Mouse (Mus musculus): ENCODE results near the gene Itgb5. TPM values are rescaled to one million over a fixed set of nuclear protein-coding genes. Genes with fewer than 3 reads are reported as not detected.
A peak's percentile ranks its signal among the peaks of the same experiment; 100 is the strongest.

The Itgb5 gene
- polyA plus RNA-seq, 2 experiments = 108 to 117 TPM

GRCm38 (mm10) chr16:33859380-33859779, 29.9 kb downstream of the Itgb5 start:
- H3K9ac ChIP-seq (ENCODE audit: low read depth, low read length, severe bottlenecking) = no peak overlapping the region
- H3K4me3 ChIP-seq (replicated peaks; ENCODE audit: low read length) = no peak overlapping the region
- WGBS = 53% methylated on average over 5 of the region's 5 CpGs
- ATAC-seq (ENCODE audit: low FRiP score, low read depth) = no peak
- H3K36me3 ChIP-seq (ENCODE audit: control insufficient read depth, insufficient read depth, low read length) = no peaks in the 10 kb centered on the region
- no peak for DNase-seq (ENCODE audit: low spot score)
- no peak overlapping the region for H3K27ac ChIP-seq (replicated peaks; ENCODE audit: low read depth, low read length)
- H3K9me3 ChIP-seq (ENCODE audit: control insufficient read depth, low read length) = no peaks in the 10 kb centered on the region
- H3K4me2 ChIP-seq (replicated peaks; ENCODE audit: low read depth, low read length, severe bottlenecking) = no peak overlapping the region
- 0 out of 2 replicates have a peak, but pooled peaks cover 2% of the 10 kb centered on the region for H3K4me1 ChIP-seq (ENCODE audit: control insufficient read depth, insufficient read depth, low read length)
- no peak for TF ChIP-seq POLR2A (IDR thresholded peaks at IDR 0.05; ENCODE audit: borderline replicate concordance, extremely low read depth, insufficient read depth, insufficient read length)
- H3K27me3 ChIP-seq (ENCODE audit: control insufficient read depth, insufficient read depth, low read length) = no peaks in the 10 kb centered on the region

- no peak for DNase-seq (ENCODE audit: low spot score)
- H3K36me3 ChIP-seq (ENCODE audit: control insufficient read depth, insufficient read depth, low read length) = no peaks in the 10 kb centered on the region
- H3K27me3 ChIP-seq (ENCODE audit: control insufficient read depth, insufficient read depth, low read length) = no peaks in the 10 kb centered on the region
- H3K9me3 ChIP-seq (ENCODE audit: control insufficient read depth, low read length) = no peaks in the 10 kb centered on the region
- no peak overlapping the region for H3K9ac ChIP-seq (ENCODE audit: low read depth, low read length, severe bottlenecking)
- no peak overlapping the region for H3K4me2 ChIP-seq (replicated peaks; ENCODE audit: low read depth, low read length, severe bottlenecking)
- no peak overlapping the region for H3K27ac ChIP-seq (replicated peaks; ENCODE audit: low read depth, low read length)
- no peak overlapping the region for H3K4me3 ChIP-seq (replicated peaks; ENCODE audit: low read length)
- no peak for ATAC-seq (ENCODE audit: low FRiP score, low read depth)
- WGBS = 44% methylated on average over 13 of the region's 14 CpGs
- H3K4me1 ChIP-seq (ENCODE audit: control insufficient read depth, insufficient read depth, low read length) = 0 out of 2 replicates have a peak, but pooled peaks cover 2% of the 10 kb centered on the region
- TF ChIP-seq POLR2A (IDR thresholded peaks at IDR 0.05; ENCODE audit: borderline replicate concordance, extremely low read depth, insufficient read depth, insufficient read length) = no peak
These were observed 30.7 kb downstream of the Itgb5 start for GRCm38 (mm10) chr16:33859988-33860700.

GRCm38 (mm10) chr16:33862406-33862805, 32.9 kb downstream of the Itgb5 start:
- Histone ChIP-seq H3K4me2 (replicated peaks; ENCODE audit: low read depth, low read length, severe bottlenecking) (no peak overlapping the region), H3K36me3 (ENCODE audit: control insufficient read depth, insufficient read depth, low read length) (0 out of 2 replicates have a peak, but pooled peaks cover 5% of the 10 kb centered on the region), H3K9me3 (ENCODE audit: control insufficient read depth, low read length) (no peaks in the 10 kb centered on the region), H3K4me3 (replicated peaks; ENCODE audit: low read length) (no peak overlapping the region), H3K27ac (replicated peaks; ENCODE audit: low read depth, low read length) (no peak overlapping the region), H3K4me1 (ENCODE audit: control insufficient read depth, insufficient read depth, low read length) (0 out of 2 replicates have a peak, but pooled peaks cover 2% of the 10 kb centered on the region), H3K27me3 (ENCODE audit: control insufficient read depth, insufficient read depth, low read length) (no peaks in the 10 kb centered on the region), H3K9ac (ENCODE audit: low read depth, low read length, severe bottlenecking) (no peak overlapping the region)
- ATAC-seq (ENCODE audit: low FRiP score, low read depth) (no peak), DNase-seq (ENCODE audit: low spot score) (no peak)
- WGBS = 88% methylated on average over 4 of the region's 4 CpGs
- TF ChIP-seq POLR2A (IDR thresholded peaks at IDR 0.05; ENCODE audit: borderline replicate concordance, extremely low read depth, insufficient read depth, insufficient read length) = no peak

GRCm38 (mm10) chr16:33863208-33863751, 33.8 kb downstream of the Itgb5 start:
- Histone ChIP-seq H3K9me3 (ENCODE audit: control insufficient read depth, low read length) (no peaks in the 10 kb centered on the region), H3K9ac (ENCODE audit: low read depth, low read length, severe bottlenecking) (no peak overlapping the region), H3K4me3 (replicated peaks; ENCODE audit: low read length) (no peak overlapping the region), H3K4me1 (ENCODE audit: control insufficient read depth, insufficient read depth, low read length) (0 out of 2 replicates have a peak, but pooled peaks cover 2% of the 10 kb centered on the region), H3K36me3 (ENCODE audit: control insufficient read depth, insufficient read depth, low read length) (0 out of 2 replicates have a peak, but pooled peaks cover 5% of the 10 kb centered on the region), H3K27ac (replicated peaks; ENCODE audit: low read depth, low read length) (no peak overlapping the region), H3K27me3 (ENCODE audit: control insufficient read depth, insufficient read depth, low read length) (no peaks in the 10 kb centered on the region), H3K4me2 (replicated peaks; ENCODE audit: low read depth, low read length, severe bottlenecking) (no peak overlapping the region)
- TF ChIP-seq POLR2A (IDR thresholded peaks at IDR 0.05; ENCODE audit: borderline replicate concordance, extremely low read depth, insufficient read depth, insufficient read length) = no peak
- 62% methylated on average over 5 of the region's 5 CpGs for WGBS
- DNase-seq (ENCODE audit: low spot score) = no peak
- no peak for ATAC-seq (ENCODE audit: low FRiP score, low read depth)

- TF ChIP-seq POLR2A (IDR thresholded peaks at IDR 0.05; ENCODE audit: borderline replicate concordance, extremely low read depth, insufficient read depth, insufficient read length) = no peak
- no peak overlapping the region for H3K9ac ChIP-seq (ENCODE audit: low read depth, low read length, severe bottlenecking)
- H3K36me3 ChIP-seq (ENCODE audit: control insufficient read depth, insufficient read depth, low read length) = peaks cover 6% of the 10 kb centered on the region
- no peaks in the 10 kb centered on the region for H3K9me3 ChIP-seq (ENCODE audit: control insufficient read depth, low read length)
- H3K4me3 ChIP-seq (replicated peaks; ENCODE audit: low read length) = no peak overlapping the region
- H3K27me3 ChIP-seq (ENCODE audit: control insufficient read depth, insufficient read depth, low read length) = no peaks in the 10 kb centered on the region
- peaks cover 16% of the 10 kb centered on the region for H3K4me1 ChIP-seq (ENCODE audit: control insufficient read depth, insufficient read depth, low read length)
- ATAC-seq (ENCODE audit: low FRiP score, low read depth) = peak; percentile 65; the same call in 1 of the 2 replicates
- DNase-seq (ENCODE audit: low spot score) = peak; percentile 77
- H3K27ac ChIP-seq (replicated peaks; ENCODE audit: low read depth, low read length) = peak overlapping the region; percentile 40
- no peak overlapping the region for H3K4me2 ChIP-seq (replicated peaks; ENCODE audit: low read depth, low read length, severe bottlenecking)
- WGBS = 58% methylated on average over 3 of the region's 3 CpGs
These were observed 40.8 kb downstream of the Itgb5 start for GRCm38 (mm10) chr16:33870224-33870785.
